Mouse (Mus musculus): ENCODE results near the gene Bckdha. TPM values are rescaled to one million over a fixed set of nuclear protein-coding genes. Genes with fewer than 3 reads are reported as not detected.

The Bckdha gene
- polyA plus RNA-seq, 2 experiments = 54.2 to 67.0 TPM

GRCm38 (mm10) chr7:25624851-25625250 lies 33.9 kb downstream of the Bckdha start:
- Histone ChIP-seq H3K4me2 (replicated peaks; ENCODE audit: low read depth, low read length, severe bottlenecking) (no peak overlapping the region), H3K4me3 (replicated peaks; ENCODE audit: low read length) (no peak overlapping the region), H3K27ac (replicated peaks; ENCODE audit: low read depth, low read length) (no peak overlapping the region), H3K36me3 (ENCODE audit: control insufficient read depth, insufficient read depth, low read length) (peaks cover 36% of the 10 kb centered on the region), H3K9me3 (ENCODE audit: control insufficient read depth, low read length) (no peaks in the 10 kb centered on the region), H3K9ac (ENCODE audit: low read depth, low read length, severe bottlenecking) (no peak overlapping the region), H3K4me1 (ENCODE audit: control insufficient read depth, insufficient read depth, low read length) (peaks cover 14% of the 10 kb centered on the region), H3K27me3 (ENCODE audit: control insufficient read depth, insufficient read depth, low read length) (no peaks in the 10 kb centered on the region)
- ATAC-seq (ENCODE audit: low FRiP score, low read depth) (peak; percentile 24; the same call in 1 of the 2 replicates), DNase-seq (ENCODE audit: low spot score) (peak; percentile 15)
- WGBS = 72% methylated on average over 5 of the region's 5 CpGs
- TF ChIP-seq POLR2A (IDR thresholded peaks at IDR 0.05; ENCODE audit: borderline replicate concordance, extremely low read depth, insufficient read depth, insufficient read length) = no peak

- Histone ChIP-seq H3K4me1 (ENCODE audit: control insufficient read depth, insufficient read depth, low read length) (peaks cover 16% of the 10 kb centered on the region), H3K4me3 (replicated peaks; ENCODE audit: low read length) (no peak overlapping the region), H3K9ac (ENCODE audit: low read depth, low read length, severe bottlenecking) (no peak overlapping the region), H3K27me3 (ENCODE audit: control insufficient read depth, insufficient read depth, low read length) (no peaks in the 10 kb centered on the region), H3K36me3 (ENCODE audit: control insufficient read depth, insufficient read depth, low read length) (peaks cover 36% of the 10 kb centered on the region), H3K4me2 (replicated peaks; ENCODE audit: low read depth, low read length, severe bottlenecking) (no peak overlapping the region), H3K27ac (replicated peaks; ENCODE audit: low read depth, low read length) (no peak overlapping the region), H3K9me3 (ENCODE audit: control insufficient read depth, low read length) (no peaks in the 10 kb centered on the region)
- no peak for TF ChIP-seq POLR2A (IDR thresholded peaks at IDR 0.05; ENCODE audit: borderline replicate concordance, extremely low read depth, insufficient read depth, insufficient read length)
- DNase-seq (ENCODE audit: low spot score) (no peak), ATAC-seq (ENCODE audit: low FRiP score, low read depth) (no peak)
- 91% methylated on average over 8 of the region's 11 CpGs for WGBS
Observed at GRCm38 (mm10) chr7:25623857-25624370, 34.9 kb downstream of the Bckdha start.

GRCm38 (mm10) chr7:25620751-25621150 lies 38.0 kb downstream of the Bckdha start:
- 0 out of 2 replicates have a peak, but pooled peaks cover 5% of the 10 kb centered on the region for H3K4me1 ChIP-seq (ENCODE audit: control insufficient read depth, insufficient read depth, low read length)
- H3K27ac ChIP-seq (replicated peaks; ENCODE audit: low read depth, low read length) = no peak overlapping the region
- no peak for TF ChIP-seq POLR2A (IDR thresholded peaks at IDR 0.05; ENCODE audit: borderline replicate concordance, extremely low read depth, insufficient read depth, insufficient read length)
- DNase-seq (ENCODE audit: low spot score) (no peak), ATAC-seq (ENCODE audit: low FRiP score, low read depth) (no peak)
- H3K9me3 ChIP-seq (ENCODE audit: control insufficient read depth, low read length) = no peaks in the 10 kb centered on the region
- H3K4me2 ChIP-seq (replicated peaks; ENCODE audit: low read depth, low read length, severe bottlenecking) = no peak overlapping the region
- no peak overlapping the region for H3K4me3 ChIP-seq (replicated peaks; ENCODE audit: low read length)
- peaks cover 36% of the 10 kb centered on the region for H3K36me3 ChIP-seq (ENCODE audit: control insufficient read depth, insufficient read depth, low read length)
- H3K9ac ChIP-seq (ENCODE audit: low read depth, low read length, severe bottlenecking) = no peak overlapping the region
- no peaks in the 10 kb centered on the region for H3K27me3 ChIP-seq (ENCODE audit: control insufficient read depth, insufficient read depth, low read length)
- 90% methylated on average over 11 of the region's 11 CpGs for WGBS

- peak overlapping the region; percentile 67 for H3K4me2 ChIP-seq (replicated peaks; ENCODE audit: low read depth, low read length, severe bottlenecking)
- DNase-seq (ENCODE audit: low spot score) (no peak), ATAC-seq (ENCODE audit: low FRiP score, low read depth) (no peak)
- H3K27me3 ChIP-seq (ENCODE audit: control insufficient read depth, insufficient read depth, low read length) = no peaks in the 10 kb centered on the region
- no peak overlapping the region for H3K27ac ChIP-seq (replicated peaks; ENCODE audit: low read depth, low read length)
- 0 out of 2 replicates have a peak, but pooled peaks cover 5% of the 10 kb centered on the region for H3K4me1 ChIP-seq (ENCODE audit: control insufficient read depth, insufficient read depth, low read length)
- 94% methylated on average over 5 of the region's 5 CpGs for WGBS
- no peaks in the 10 kb centered on the region for H3K9me3 ChIP-seq (ENCODE audit: control insufficient read depth, low read length)
- TF ChIP-seq POLR2A (IDR thresholded peaks at IDR 0.05; ENCODE audit: borderline replicate concordance, extremely low read depth, insufficient read depth, insufficient read length) = no peak
- H3K4me3 ChIP-seq (replicated peaks; ENCODE audit: low read length) = peak overlapping the region; percentile 68
- no peak overlapping the region for H3K9ac ChIP-seq (ENCODE audit: low read depth, low read length, severe bottlenecking)
- H3K36me3 ChIP-seq (ENCODE audit: control insufficient read depth, insufficient read depth, low read length) = peaks cover 30% of the 10 kb centered on the region
Observed at GRCm38 (mm10) chr7:25620101-25620500, 38.7 kb downstream of the Bckdha start.

GRCm38 (mm10) chr7:25619722-25619991 lies 39.1 kb downstream of the Bckdha start:
- Histone ChIP-seq H3K27ac (replicated peaks; ENCODE audit: low read depth, low read length) (no peak overlapping the region), H3K27me3 (ENCODE audit: control insufficient read depth, insufficient read depth, low read length) (no peaks in the 10 kb centered on the region), H3K4me1 (ENCODE audit: control insufficient read depth, insufficient read depth, low read length) (0 out of 2 replicates have a peak, but pooled peaks cover 5% of the 10 kb centered on the region), H3K4me3 (replicated peaks; ENCODE audit: low read length) (peak overlapping the region; percentile 68), H3K9me3 (ENCODE audit: control insufficient read depth, low read length) (no peaks in the 10 kb centered on the region), H3K9ac (ENCODE audit: low read depth, low read length, severe bottlenecking) (peak overlapping the region; percentile 62), H3K36me3 (ENCODE audit: control insufficient read depth, insufficient read depth, low read length) (peaks cover 26% of the 10 kb centered on the region), H3K4me2 (replicated peaks; ENCODE audit: low read depth, low read length, severe bottlenecking) (peak overlapping the region; percentile 67)
- 12% methylated on average over 5 of the region's 5 CpGs for WGBS
- ATAC-seq (ENCODE audit: low FRiP score, low read depth) = no peak
- DNase-seq (ENCODE audit: low spot score) = no peak
- no peak for TF ChIP-seq POLR2A (IDR thresholded peaks at IDR 0.05; ENCODE audit: borderline replicate concordance, extremely low read depth, insufficient read depth, insufficient read length)
